Mouse (Mus musculus) T-helper 17 cell (primary cell): ENCODE results near the gene Rassf1.

ENCODE experiments used
- in situ Hi-C, 2 experiments: fragments of 300-600 bp; cut with MboI, MseI; formaldehyde crosslinking; loops; 1 replicate in 1 of 2; 2 replicates in 1 of 2; pipeline ENCODE4 v1.15.1; 2025; ENCODE audit warnings: high pct_unique_total_duplicates in 2 of 2

The Rassf1 gene

DNA sequence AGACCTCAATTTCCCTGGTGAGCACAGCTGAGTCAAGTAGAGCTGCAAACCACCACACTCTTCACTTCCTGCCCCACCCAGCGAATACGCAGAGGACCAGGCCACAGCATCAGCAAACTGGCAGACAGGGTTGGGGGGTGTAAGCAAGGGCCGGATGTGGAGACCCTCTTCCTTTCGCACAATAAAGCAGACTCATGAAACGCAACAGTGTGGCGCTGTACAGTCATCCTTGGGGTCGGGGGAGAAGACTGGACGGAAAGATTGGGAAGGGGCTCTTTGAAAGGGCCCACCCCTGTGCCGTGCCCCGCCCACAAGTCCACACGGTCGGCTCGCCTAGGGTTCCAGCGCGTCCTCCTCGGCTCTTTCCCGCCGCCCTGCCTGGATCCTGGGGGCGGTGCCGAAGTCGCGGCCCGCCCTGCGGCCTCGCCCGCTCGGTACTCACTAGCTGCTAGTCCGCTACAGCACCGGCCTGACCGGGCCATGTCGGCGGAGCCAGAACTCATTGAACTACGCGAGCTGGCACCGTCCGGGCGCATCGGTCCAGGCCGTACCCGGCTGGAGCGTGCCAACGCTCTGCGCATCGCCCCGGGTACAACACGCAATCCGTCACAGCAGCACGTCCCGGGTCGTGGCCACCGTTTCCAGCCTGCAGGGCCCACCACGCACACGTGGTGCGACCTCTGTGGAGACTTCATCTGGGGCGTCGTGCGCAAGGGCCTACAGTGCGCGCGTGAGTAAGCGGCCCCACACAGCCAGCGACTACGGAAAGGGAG is at the start of gene Rassf1:
Gene Rassf1 (plus strand): TSS at position 439 of the 773 bp plus-strand sequence.
- in situ Hi-C loops = loop anchor here (5.0 to 10.0 kb wide), 3 partner anchors 76 to 1503 kb away; partner anchors contain the start of genes Pcbp4 (in 1 of the 2) and Trex1 (in 1 of the 2)

DNA sequence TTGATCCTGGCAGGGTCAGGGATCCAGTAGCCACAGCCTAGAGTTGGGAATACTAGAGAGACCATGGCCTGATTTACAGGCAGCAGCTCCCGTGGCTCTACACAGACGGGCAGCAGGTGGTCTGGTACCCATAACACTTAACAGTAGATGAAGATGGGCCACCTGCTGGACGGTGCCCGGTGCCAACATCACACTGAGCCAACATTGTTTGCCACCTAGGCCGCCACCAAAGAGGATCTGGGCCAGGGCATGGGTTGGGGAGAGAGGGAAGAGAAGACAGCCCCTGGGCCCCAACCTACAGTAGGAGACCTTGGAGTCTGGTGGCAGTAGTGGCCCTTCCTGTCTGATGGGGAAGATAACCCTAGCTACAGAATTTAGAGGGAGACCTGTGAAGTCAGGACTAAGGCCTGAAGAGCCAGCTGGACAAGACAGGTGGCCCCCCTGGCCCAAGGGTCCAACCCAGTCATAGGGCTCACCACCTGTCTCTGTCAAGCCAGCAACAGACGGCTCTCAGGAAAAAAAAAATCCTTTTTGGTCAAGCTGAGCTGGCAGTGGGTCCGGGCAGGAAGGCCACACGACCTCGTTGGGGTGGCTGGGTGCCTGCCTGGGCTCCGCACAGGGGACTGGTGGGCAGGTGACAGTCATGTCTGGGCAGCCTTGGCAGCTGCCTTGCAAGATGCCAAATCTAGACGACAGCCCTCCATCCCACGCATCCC is 49.1 kb upstream of the Rassf1 start:
- in situ Hi-C loops = loop anchor here in 1 of 2 experiments (5.0 kb wide), 1 partner anchor 455 kb away; no protein-coding TSS in a partner anchor

- in situ Hi-C loops = loop anchor here in 1 of 2 experiments (5.0 kb wide), 1 partner anchor 458 kb away; no protein-coding TSS in a partner anchor
These were observed 46.5 kb upstream of the Rassf1 start for GRCm38 (mm10) chr9:107504662-107505537.

GRCm38 (mm10) chr9:107508266-107508665 is 43.1 kb upstream of the Rassf1 start:
- in situ Hi-C loops = no loop called here

DNA sequence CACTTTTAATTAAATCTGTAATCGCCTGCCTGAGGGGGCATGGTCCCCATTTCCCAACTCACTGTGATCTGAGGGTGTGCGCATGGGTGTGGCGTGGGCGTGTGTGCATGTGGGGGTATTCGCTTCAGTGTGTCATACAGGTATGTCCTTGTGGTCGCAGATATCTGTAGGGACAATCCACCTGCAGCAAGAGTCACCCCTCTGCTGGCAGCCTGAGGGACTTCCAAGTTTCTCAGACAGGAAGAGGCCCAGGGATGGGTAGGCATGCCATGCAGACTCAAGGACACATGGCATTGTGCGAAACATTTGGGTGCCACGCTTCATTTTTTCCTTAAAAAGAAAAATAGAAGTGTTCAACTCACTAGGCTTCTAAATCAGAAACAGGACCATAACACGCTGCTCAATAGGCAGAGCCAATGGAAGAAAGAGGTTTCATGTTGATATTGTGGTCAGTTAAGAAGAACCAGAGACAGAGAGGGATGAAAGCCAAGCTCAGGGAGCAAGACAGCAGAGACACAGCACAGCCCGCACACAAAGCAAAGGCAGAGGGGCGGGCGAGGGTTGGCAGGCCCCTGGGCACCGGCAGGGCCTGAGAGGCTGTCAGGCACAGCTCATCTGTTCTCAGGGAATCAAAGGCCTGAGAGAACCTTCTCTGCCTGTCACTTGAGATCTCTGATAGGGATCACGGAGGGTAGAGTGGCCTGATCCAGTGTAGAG is 40.8 kb upstream of the Rassf1 start:
- in situ Hi-C loops = loop anchor here (5.0 kb wide), 2 partner anchors 143 to 263 kb away; no protein-coding TSS in a partner anchor

- in situ Hi-C loops = loop anchor here (5.0 kb wide), 2 partner anchors 144 to 264 kb away; no protein-coding TSS in a partner anchor
These were observed 39.9 kb upstream of the Rassf1 start for GRCm38 (mm10) chr9:107511436-107511835.

GRCm38 (mm10) chr9:107512326-107512725 is 39.0 kb upstream of the Rassf1 start:
- in situ Hi-C loops = loop anchor here (5.0 kb wide), 2 partner anchors 145 to 265 kb away; no protein-coding TSS in a partner anchor

- in situ Hi-C loops = loop anchor here (5.0 kb wide), 2 partner anchors 147 to 267 kb away; no protein-coding TSS in a partner anchor
These were observed 36.9 kb upstream of the Rassf1 start for GRCm38 (mm10) chr9:107514303-107514955.

GRCm38 (mm10) chr9:107520331-107520730 is 31.0 kb upstream of the Rassf1 start:
- in situ Hi-C loops = no loop called here

- in situ Hi-C loops = no loop called here
These were observed 30.2 kb upstream of the Rassf1 start for GRCm38 (mm10) chr9:107521190-107521589.

GRCm38 (mm10) chr9:107521711-107522399 is 29.5 kb upstream of the Rassf1 start:
- in situ Hi-C loops = no loop called here

GRCm38 (mm10) chr9:107522400-107522711 is 29.0 kb upstream of the Rassf1 start:
- in situ Hi-C loops = no loop called here

DNA sequence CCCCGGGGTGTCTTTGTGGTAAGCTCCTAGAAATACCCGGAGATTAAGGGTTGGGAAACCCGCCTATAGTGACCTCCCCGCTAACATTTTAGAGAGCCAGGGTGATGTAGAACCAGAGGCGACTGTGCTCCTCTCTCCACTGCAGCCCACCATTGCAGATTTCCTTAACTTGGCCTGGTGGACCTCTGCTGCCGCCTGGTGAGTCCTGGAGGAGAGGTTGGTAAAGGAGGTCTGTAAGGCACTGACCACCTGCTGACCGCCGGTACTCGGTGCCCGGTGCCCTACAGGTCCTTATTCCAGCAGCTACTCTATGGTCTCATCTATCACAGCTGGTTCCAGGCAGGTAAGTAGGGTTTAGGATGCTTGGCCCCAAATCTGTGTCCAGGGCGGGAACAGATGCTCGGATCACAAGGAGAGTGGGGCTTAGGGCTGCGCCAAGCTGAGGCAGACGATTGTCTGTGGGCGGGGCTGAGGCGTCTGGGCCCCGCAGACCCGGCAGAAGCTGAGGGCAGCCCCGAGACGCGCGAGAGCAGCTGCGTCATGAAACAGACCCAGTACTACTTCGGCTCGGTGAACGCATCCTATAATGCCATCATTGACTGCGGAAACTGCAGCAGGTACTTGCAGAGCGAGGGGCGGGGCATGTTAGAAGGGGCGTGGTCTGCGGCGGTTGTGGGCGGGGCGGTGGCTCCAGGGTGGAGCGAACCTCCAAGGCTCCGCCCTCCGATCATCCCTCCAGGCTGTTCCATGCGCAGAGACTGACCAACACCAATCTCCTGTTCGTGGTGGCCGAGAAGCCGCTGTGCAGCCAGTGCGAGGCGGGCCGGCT is 24.9 kb upstream of the Rassf1 start:
- in situ Hi-C loops = loop anchor here (25.0 kb wide), 2 partner anchors 1339 to 1561 kb away; partner anchors contain the start of genes Ccdc51 (in 1 of the 2), Plxnb1 (in 1 of the 2), Ppm1m (in 1 of the 2) and Tma7 (in 1 of the 2)

DNA sequence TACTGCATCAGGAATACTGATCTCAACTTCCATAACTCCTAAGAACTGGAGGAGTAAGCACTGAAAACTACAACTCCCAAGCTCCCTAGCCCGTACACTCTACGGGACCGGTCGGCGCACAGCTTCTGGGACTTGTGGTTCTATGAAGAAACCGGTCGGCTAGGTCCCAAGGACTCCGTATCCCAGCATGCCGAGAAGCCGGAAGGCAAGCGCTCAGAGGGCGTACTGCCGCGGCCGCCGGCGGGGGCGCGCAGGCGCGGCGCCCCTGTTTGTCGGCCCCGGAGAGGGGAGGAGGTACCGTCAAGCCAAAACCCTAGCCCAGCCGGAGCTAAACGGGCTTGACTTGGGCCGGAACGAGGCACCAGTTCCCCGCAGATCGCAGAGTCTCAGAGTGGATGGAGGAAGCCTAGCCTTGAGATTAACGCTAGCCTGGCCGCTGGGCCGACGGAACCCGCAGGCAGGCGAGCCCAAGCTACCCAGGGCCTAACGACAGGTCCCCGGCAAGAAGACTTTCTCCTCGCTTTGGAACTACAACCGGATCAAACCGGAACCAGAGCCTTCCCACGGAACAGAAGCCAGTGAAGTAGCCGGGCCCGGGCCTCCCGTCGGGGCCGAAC is 17.5 kb upstream of the Rassf1 start, which contains the start of gene Tmem115:
Gene Tmem115 (plus strand): TSS at position 155 of the 617 bp plus-strand sequence.
- in situ Hi-C loops = loop anchor here (10.0 to 25.0 kb wide), 3 partner anchors 1089 to 1553 kb away; partner anchors contain the start of genes Abhd14a (in 1 of the 2), Abhd14b (in 1 of the 2), Ccdc51 (in 1 of the 2) and Plxnb1 (in 1 of the 2)

GRCm38 (mm10) chr9:107534408-107535202 is 16.8 kb upstream of the Rassf1 start:
- in situ Hi-C loops = loop anchor here (5.0 to 25.0 kb wide), 4 partner anchors 232 to 1553 kb away; partner anchors contain the start of genes Abhd14a (in 1 of the 2), Abhd14b (in 1 of the 2), Ccdc51 (in 1 of the 2) and Plxnb1 (in 1 of the 2)

- in situ Hi-C loops = loop anchor here (5.0 to 25.0 kb wide), 4 partner anchors 236 to 1549 kb away; partner anchors contain the start of genes Abhd14a (in 1 of the 2), Abhd14b (in 1 of the 2), Ccdc51 (in 1 of the 2) and Plxnb1 (in 1 of the 2)
These were observed 13.1 kb upstream of the Rassf1 start for GRCm38 (mm10) chr9:107538231-107538630.
